Mouse (Mus musculus) heart, adult 2 months (tissue): ENCODE data around the gene Slc22a18.

Experiments
- CTCF ChIP-seq: fragments of 200-600 bp; IDR thresholded peaks from 2 replicates; pipeline ENCODE4 v1.8.1; 2022; ENCODE audit warnings: antibody characterized with exemption, mild to moderate bottlenecking, moderate library complexity
- POLR2A ChIP-seq: fragments of 200-500 bp; IDR thresholded peaks from 2 replicates; pipeline ENCODE4 v1.6.1; 2011; ENCODE audit warnings: mild to moderate bottlenecking, low read depth, low read length, control low read depth; ENCODE audit not compliant: insufficient read depth

GRCm38 (mm10) chr7:143477800-143478199 lies 4.3 kb downstream of the Slc22a18 start:
- TF ChIP-seq POLR2A (no peak), CTCF (no peak)
